Mouse (Mus musculus) gonadal fat pad, adult 2 months (tissue): ENCODE measurements around the gene Gm20518. TPM values are rescaled to one million over a fixed set of nuclear protein-coding genes. Genes with fewer than 3 reads are reported as not detected.

Source experiments
- DNase-seq: peaks from one replicate; pipeline ENCODE4 v3.0.0-alpha.2; 2012; ENCODE audit warnings: low read depth
- polyA plus RNA-seq: library from polyadenylated mRNA; depleted of rRNA; stranded (reverse); fragments of >200 nt; gene quantifications from 2 replicates; pipeline ENCODE4 v1.2.3, GENCODE M21; 2012

The Gm20518 gene
- polyA plus RNA-seq, 1 experiment: 0.35 TPM

GRCm38 (mm10) chr16:17806581-17807191, 84.8 kb downstream of the Gm20518 start:
- DNase-seq: no peak

- no peak for DNase-seq
These were observed 86.5 kb downstream of the Gm20518 start for GRCm38 (mm10) chr16:17804982-17805381.

- DNase-seq: no peak
These were observed 87.0 kb downstream of the Gm20518 start for GRCm38 (mm10) chr16:17804449-17804912.

GRCm38 (mm10) chr16:17803675-17804448, 87.6 kb downstream of the Gm20518 start:
- DNase-seq: no peak

- DNase-seq: no peak
These were observed 88.4 kb downstream of the Gm20518 start for GRCm38 (mm10) chr16:17802839-17803674.

GRCm38 (mm10) chr16:17802456-17802838, 89.0 kb downstream of the Gm20518 start:
- DNase-seq: no peak

GRCm38 (mm10) chr16:17801777-17802455, 89.6 kb downstream of the Gm20518 start:
- DNase-seq: no peak

- no peak for DNase-seq
These were observed 91.9 kb downstream of the Gm20518 start for GRCm38 (mm10) chr16:17799584-17799983.

GRCm38 (mm10) chr16:17798321-17799180, 92.9 kb downstream of the Gm20518 start:
- DNase-seq: no peak

GRCm38 (mm10) chr16:17797812-17798311, 93.6 kb downstream of the Gm20518 start:
- no peak for DNase-seq

- no peak for DNase-seq
These were observed 94.3 kb downstream of the Gm20518 start, which contains the start of gene Scarf2 for GRCm38 (mm10) chr16:17796971-17797811. Scarf2 (plus strand) TSS chr16:17797282.

- no peak for DNase-seq
These were observed 95.0 kb downstream of the Gm20518 start for GRCm38 (mm10) chr16:17796519-17796918.

- DNase-seq: no peak
These were observed 95.8 kb downstream of the Gm20518 start for GRCm38 (mm10) chr16:17795643-17796042.

- no peak for DNase-seq
These were observed 97.4 kb downstream of the Gm20518 start for GRCm38 (mm10) chr16:17794047-17794446.

GRCm38 (mm10) chr16:17792728-17793127, 98.7 kb downstream of the Gm20518 start:
- DNase-seq: no peak

- DNase-seq: no peak
These were observed 106.1 kb downstream of the Gm20518 start for GRCm38 (mm10) chr16:17785337-17785736.
